Mouse (Mus musculus) cerebellum, adult 2 months (tissue): Measurements from ENCODE around the gene Myadml2. TPM values are rescaled to one million over a fixed set of nuclear protein-coding genes. Genes with fewer than 3 reads are reported as not detected.

Source experiments
- DNase-seq, 2 experiments: peaks; one replicate each; pipeline ENCODE4 v3.0.0; 2021
- H3K27ac ChIP-seq: fragments of 200-500 bp; 2 replicates; pipeline ENCODE4 v1.5.1; 2012; ENCODE audit warnings: low read length, control low read depth, inconsistent platforms; ENCODE audit not compliant: insufficient read depth
- H3K27me3 ChIP-seq: fragments of 200-500 bp; 2 replicates; pipeline ENCODE4 v1.6.1; 2012; ENCODE audit warnings: inconsistent platforms, mild to moderate bottlenecking, low read length, moderate library complexity; ENCODE audit not compliant: control insufficient read depth, insufficient read depth
- H3K4me1 ChIP-seq: fragments of 200-500 bp; 2 replicates; pipeline ENCODE4 v1.6.1; 2011; ENCODE audit warnings: low read length; ENCODE audit not compliant: control insufficient read depth, insufficient read depth
- H3K4me3 ChIP-seq: fragments of 200-500 bp; replicated peaks from 2 replicates; pipeline ENCODE3; 2011; ENCODE audit warnings: mild to moderate bottlenecking, low read depth, low read length, control low read depth; ENCODE audit not compliant: insufficient read depth
- CTCF ChIP-seq: fragments of 200-500 bp; IDR thresholded peaks from 2 replicates; pipeline ENCODE4 v1.5.1; 2011; ENCODE audit warnings: low read depth, mild to moderate bottlenecking, control low read depth, low read length, moderate library complexity, borderline replicate concordance; ENCODE audit not compliant: insufficient read depth
- POLR2A ChIP-seq: fragments of 200-500 bp; IDR thresholded peaks from 2 replicates; pipeline ENCODE4 v1.6.1; 2011; ENCODE audit warnings: low read length, control low read depth, borderline replicate concordance; ENCODE audit not compliant: insufficient read depth
- WGBS: fragments of 180-500 bp; shearing (Covaris S2); methylation state at CpG from one replicate; pipeline ENCODE4 v1.1.7; 2018; 5-methylcytosine and 5-hydroxymethylcytosine counted together
- polyA plus RNA-seq: library from polyadenylated mRNA; depleted of rRNA; stranded (reverse); fragments of >200 nt; gene quantifications from 2 replicates; pipeline ENCODE4 v1.2.3, GENCODE M21; 2012

Gene Myadml2
- polyA plus RNA-seq, 1 experiment = 4.5 TPM

- no peaks in the 10 kb centered on the region for H3K4me1 ChIP-seq
- peak overlapping the region; percentile 91 for H3K4me3 ChIP-seq
- TF ChIP-seq POLR2A (no peak), CTCF (no peak)
- H3K27ac ChIP-seq = peak overlapping the region; percentile 41; the same call in 1 of the 2 replicates
- no peak for DNase-seq
- no peaks in the 10 kb centered on the region for H3K27me3 ChIP-seq
- WGBS = 41% methylated on average over 12 of the region's 12 CpGs
Observed at GRCm38 (mm10) chr11:120673594-120674122, 25.7 kb upstream of the Myadml2 start.

DNA sequence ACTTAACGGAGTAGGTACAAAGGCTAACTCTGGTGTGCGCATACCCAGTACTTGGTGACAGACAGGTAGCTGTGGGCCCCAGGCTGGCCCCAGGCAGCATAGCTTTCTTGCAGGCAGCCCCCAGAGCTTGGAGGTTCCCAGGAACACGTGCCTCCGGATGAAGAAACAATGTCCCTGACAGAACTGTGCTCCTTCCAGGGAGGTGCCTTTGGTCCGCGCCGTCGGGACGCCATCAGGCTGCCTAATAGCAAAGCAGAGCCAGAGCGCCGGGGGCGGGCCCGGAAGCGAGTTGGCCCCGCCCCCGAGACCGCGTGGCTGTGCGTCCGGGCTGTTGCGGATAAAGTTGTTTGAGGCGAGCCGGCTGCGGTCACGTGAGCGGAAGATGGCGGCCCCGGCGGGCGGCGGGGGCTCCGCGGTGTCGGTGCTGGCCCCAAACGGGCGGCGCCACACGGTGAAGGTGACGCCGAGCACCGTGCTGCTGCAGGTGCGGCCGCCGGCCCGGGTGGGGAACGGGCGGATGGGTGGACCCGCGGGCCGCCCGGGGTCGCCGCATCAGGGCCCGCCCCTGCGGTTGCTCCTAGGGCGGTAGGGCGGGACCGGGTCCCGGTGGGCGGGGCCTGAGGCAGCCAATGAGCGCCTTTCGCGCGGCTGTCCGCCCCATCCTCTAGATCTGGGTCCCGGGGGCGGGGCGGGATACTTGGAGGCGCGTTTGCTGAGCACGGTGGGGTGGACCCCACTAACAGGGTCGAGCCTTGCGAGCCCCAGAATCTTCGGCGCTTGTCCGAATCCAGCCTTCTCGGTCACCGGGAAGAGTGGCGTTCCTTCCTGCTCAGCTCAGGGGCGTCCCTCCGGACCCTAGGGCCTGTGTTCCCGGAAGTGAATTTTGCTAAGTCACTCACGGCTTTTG, 25.0 kb upstream of the Myadml2 start, which contains the start of gene Aspscr1:
Gene Aspscr1 (plus strand): TSS at position 287 of the 907 bp plus-strand sequence.
- WGBS = 1% methylated on average over 81 of the region's 83 CpGs
- DNase-seq = peak; percentile 91 to 92
- peak within 1 kb of the TSS; percentile 41; the same call in 1 of the 2 replicates for H3K27ac ChIP-seq
- no peaks in the 10 kb centered on the region for H3K27me3 ChIP-seq
- no peak for TF ChIP-seq CTCF
- peak; percentile 31; the same call in 1 of the 2 replicates for TF ChIP-seq POLR2A
- H3K4me3 ChIP-seq = peak within 1 kb of the TSS; percentile 91
- no peaks in the 10 kb centered on the region for H3K4me1 ChIP-seq

- no peak for DNase-seq
- TF ChIP-seq CTCF (no peak), POLR2A (no peak)
- Histone ChIP-seq H3K27me3 (no peaks in the 10 kb centered on the region), H3K4me3 (no peak overlapping the region), H3K4me1 (no peaks in the 10 kb centered on the region), H3K27ac (no peak overlapping the region)
- 28% methylated on average over 3 of the region's 3 CpGs for WGBS
Observed at GRCm38 (mm10) chr11:120666617-120667016, 18.7 kb upstream of the Myadml2 start.

DNA sequence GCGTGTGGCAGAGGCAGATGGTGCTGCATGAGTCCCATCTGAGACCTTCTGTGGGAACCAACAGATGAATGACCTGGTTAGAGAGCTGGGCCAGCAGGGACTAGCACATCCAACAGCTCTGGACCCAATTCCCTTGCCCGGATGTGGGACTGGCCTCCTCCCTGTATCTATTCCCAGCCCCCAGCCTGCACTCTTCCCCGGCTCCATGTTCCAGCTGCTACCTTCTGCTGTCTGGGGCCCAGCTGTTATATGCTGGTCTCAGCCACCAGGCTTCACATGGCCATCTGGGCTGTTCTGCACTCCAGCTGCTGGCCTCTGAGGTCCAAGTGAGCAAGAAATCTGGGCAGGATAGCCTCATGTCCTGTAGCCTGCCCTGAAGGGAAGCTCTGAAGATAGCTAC, 17.4 kb upstream of the Myadml2 start:
- no peaks in the 10 kb centered on the region for H3K4me1 ChIP-seq
- no peak overlapping the region for H3K27ac ChIP-seq
- TF ChIP-seq CTCF = no peak
- no peak for TF ChIP-seq POLR2A
- WGBS = 41% methylated on average over 3 of the region's 3 CpGs
- no peak for DNase-seq
- peaks cover 6% of the 10 kb centered on the region; the same call in 1 of the 2 replicates for H3K27me3 ChIP-seq
- no peak overlapping the region for H3K4me3 ChIP-seq

DNA sequence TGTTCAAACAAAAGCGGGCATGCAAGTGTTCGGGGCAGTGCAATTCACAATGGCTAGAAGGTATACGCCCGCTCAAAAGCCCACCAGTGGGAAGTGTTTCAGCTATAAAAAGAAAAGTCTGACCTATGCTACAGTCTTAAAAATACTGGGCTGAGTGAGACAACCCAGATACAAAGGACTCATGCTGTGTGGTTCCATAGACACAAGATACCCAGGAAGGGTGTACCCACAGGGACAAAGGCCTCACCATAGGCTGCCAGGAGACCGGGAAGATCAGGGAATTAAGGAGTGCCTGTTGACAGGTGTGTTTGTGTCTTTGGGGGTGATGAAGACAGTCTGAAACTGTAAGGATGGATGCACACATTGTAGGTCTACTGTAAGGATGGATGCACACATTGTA, 15.8 kb upstream of the Myadml2 start:
- Histone ChIP-seq H3K27ac (no peak overlapping the region), H3K4me3 (no peak overlapping the region), H3K4me1 (no peaks in the 10 kb centered on the region), H3K27me3 (peaks cover 11% of the 10 kb centered on the region; the same call in 1 of the 2 replicates)
- WGBS = 65% methylated on average over 5 of the region's 5 CpGs
- no peak for TF ChIP-seq CTCF
- TF ChIP-seq POLR2A = no peak
- DNase-seq = no peak

- no peak for DNase-seq
- H3K4me1 ChIP-seq = no peaks in the 10 kb centered on the region
- TF ChIP-seq CTCF = no peak
- no peak for TF ChIP-seq POLR2A
- peaks cover 11% of the 10 kb centered on the region; the same call in 1 of the 2 replicates for H3K27me3 ChIP-seq
- WGBS = 11% methylated on average over 6 of the region's 6 CpGs
- no peak overlapping the region for H3K27ac ChIP-seq
- no peak overlapping the region for H3K4me3 ChIP-seq
Observed at GRCm38 (mm10) chr11:120662759-120663158, 14.8 kb upstream of the Myadml2 start.

- H3K4me3 ChIP-seq = no peak within 1 kb of the TSS
- TF ChIP-seq POLR2A = no peak
- TF ChIP-seq CTCF = no peak
- H3K27ac ChIP-seq = no peak within 1 kb of the TSS
- no peak for DNase-seq
- no peaks in the 10 kb centered on the region for H3K4me1 ChIP-seq
- WGBS = 1% methylated on average over 35 of the region's 35 CpGs
- peaks cover 11% of the 10 kb centered on the region; the same call in 1 of the 2 replicates for H3K27me3 ChIP-seq
Observed at GRCm38 (mm10) chr11:120661076-120661460, 13.1 kb upstream of the Myadml2 start, which contains the start of gene Notum. Gene Notum, minus strand, starts transcription at chr11:120661175.
